Mouse (Mus musculus): ENCODE data around the gene Mapkapk2. TPM values are rescaled to one million over a fixed set of nuclear protein-coding genes. Genes with fewer than 3 reads are reported as not detected.
"Not testable (repeated sequence)": the region's sequence is repeated elsewhere in the genome, so short reads cannot be mapped to it uniquely, and the experiment has no call there.

Gene Mapkapk2
- polyA plus RNA-seq, 1 experiment from 2014 or later, result 63.1 TPM

DNA sequence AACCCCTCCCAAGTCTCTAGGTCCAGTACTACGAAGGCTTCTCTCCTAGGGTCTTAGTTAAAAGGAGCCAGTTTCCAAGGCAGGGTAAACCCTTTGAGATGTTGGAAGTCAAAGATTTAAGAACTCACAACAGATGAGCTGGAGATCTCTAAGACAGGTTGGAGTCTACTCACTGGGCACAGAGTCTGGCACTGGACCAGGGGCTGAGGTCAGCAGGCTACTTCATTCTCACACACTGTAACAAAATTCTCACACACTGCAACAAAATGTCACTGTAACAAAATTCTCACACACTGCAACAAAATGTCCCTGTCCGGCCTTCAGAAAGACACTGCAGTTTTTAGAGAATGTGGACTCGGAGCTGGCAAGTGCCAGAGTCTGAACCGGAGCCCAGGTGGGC lies 54.0 kb downstream of the Mapkapk2 start:
- Histone ChIP-seq H3K27ac (no peak overlapping the region), H3K4me3 (no peak overlapping the region), H3K9ac (no peak overlapping the region), H3K4me1 (no peaks in the 10 kb centered on the region), H3K36me3 (no peaks in the 10 kb centered on the region), H3K4me2 (replicated peaks) (no peak overlapping the region), H3K27me3 (no peaks in the 10 kb centered on the region), H3K9me3 (no peaks in the 10 kb centered on the region)
- WGBS, result 91% methylated on average over 4 of the region's 4 CpGs
- no peak for ATAC-seq (ENCODE audit: insufficient number of reproducible peaks, insufficient read depth, low FRiP score, low TSS enrichment)

DNA sequence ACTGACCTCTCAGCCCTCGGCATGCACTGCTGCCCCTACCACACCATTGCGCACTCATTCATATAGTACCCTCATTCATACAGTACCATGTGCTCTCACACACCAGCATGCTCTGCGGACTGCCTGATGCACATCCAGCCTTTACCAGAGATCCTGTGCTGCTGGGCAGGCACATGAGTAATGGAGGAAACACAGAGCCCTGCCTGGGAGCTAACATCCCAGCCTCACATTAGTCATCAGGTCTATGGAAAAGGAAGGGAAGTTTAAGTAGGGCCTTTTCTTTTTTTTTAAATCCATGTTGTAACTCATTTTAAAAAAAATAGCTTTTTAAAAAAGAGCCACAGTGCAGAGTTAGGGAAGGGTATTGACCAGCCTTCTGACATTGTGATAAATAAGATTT lies 54.9 kb downstream of the Mapkapk2 start:
- Histone ChIP-seq H3K9me3 (no peaks in the 10 kb centered on the region), H3K4me2 (replicated peaks) (no peak overlapping the region), H3K4me1 (no peaks in the 10 kb centered on the region), H3K9ac (no peak overlapping the region), H3K27ac (no peak overlapping the region), H3K27me3 (no peaks in the 10 kb centered on the region), H3K4me3 (no peak overlapping the region), H3K36me3 (no peaks in the 10 kb centered on the region)
- no peak for ATAC-seq (ENCODE audit: insufficient number of reproducible peaks, insufficient read depth, low FRiP score, low TSS enrichment)
- 79% methylated on average over 3 of the region's 3 CpGs for WGBS

DNA sequence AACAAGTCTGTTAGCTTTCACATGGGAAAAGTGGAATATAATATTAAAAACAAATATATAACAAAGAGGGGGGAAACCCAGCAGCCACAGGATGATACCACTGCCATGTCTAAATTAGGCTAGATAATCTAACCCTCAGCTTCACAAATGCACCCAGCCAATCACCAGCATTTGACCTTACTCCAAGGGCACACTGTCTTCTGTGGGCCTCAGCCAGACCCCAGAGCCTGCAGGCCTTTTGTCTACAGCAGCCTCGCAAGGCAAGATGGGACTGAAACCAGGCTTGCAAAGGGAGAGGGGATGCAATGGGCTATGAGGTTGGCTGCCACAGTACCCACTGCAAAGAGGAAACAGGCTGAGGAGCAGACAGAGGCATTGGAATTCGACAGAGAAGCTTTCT lies 55.4 kb downstream of the Mapkapk2 start:
- no peak overlapping the region for H3K9ac ChIP-seq
- H3K9me3 ChIP-seq, result no peaks in the 10 kb centered on the region
- no peak for ATAC-seq (ENCODE audit: insufficient number of reproducible peaks, insufficient read depth, low FRiP score, low TSS enrichment)
- H3K4me2 ChIP-seq (replicated peaks), result no peak overlapping the region
- no peaks in the 10 kb centered on the region for H3K4me1 ChIP-seq
- H3K27ac ChIP-seq, result no peak overlapping the region
- H3K4me3 ChIP-seq, result no peak overlapping the region
- WGBS, result 40% methylated on average over 2 of the region's 2 CpGs
- no peaks in the 10 kb centered on the region for H3K36me3 ChIP-seq
- no peaks in the 10 kb centered on the region for H3K27me3 ChIP-seq

DNA sequence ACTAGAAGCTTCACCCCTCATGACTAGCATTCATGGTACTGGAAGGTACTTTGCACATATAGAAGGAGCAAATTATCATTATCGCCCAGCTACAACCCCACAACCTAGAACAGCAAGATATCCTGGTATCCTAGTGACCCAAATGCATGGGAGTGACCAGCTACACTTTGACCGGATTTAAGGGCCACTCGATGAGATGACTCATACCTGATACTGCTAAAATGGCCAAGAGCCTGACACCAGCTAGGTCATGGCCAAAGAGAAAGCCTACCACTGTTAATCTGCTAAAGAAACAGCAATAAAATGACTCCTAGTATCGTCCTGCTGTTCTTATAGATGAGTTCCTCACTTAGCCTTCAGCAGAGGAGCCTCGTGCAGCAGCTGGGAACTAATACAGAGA lies 58.1 kb downstream of the Mapkapk2 start:
- no peak overlapping the region for H3K27ac ChIP-seq
- no peaks in the 10 kb centered on the region for H3K9me3 ChIP-seq
- ATAC-seq (ENCODE audit: insufficient number of reproducible peaks, insufficient read depth, low FRiP score, low TSS enrichment), result no peak
- H3K27me3 ChIP-seq, result no peaks in the 10 kb centered on the region
- no peak overlapping the region for H3K4me3 ChIP-seq
- H3K4me1 ChIP-seq, result no peaks in the 10 kb centered on the region
- WGBS, result 87% methylated on average over 5 of the region's 5 CpGs
- no peak overlapping the region for H3K9ac ChIP-seq
- no peaks in the 10 kb centered on the region for H3K36me3 ChIP-seq
- H3K4me2 ChIP-seq (replicated peaks), result no peak overlapping the region

DNA sequence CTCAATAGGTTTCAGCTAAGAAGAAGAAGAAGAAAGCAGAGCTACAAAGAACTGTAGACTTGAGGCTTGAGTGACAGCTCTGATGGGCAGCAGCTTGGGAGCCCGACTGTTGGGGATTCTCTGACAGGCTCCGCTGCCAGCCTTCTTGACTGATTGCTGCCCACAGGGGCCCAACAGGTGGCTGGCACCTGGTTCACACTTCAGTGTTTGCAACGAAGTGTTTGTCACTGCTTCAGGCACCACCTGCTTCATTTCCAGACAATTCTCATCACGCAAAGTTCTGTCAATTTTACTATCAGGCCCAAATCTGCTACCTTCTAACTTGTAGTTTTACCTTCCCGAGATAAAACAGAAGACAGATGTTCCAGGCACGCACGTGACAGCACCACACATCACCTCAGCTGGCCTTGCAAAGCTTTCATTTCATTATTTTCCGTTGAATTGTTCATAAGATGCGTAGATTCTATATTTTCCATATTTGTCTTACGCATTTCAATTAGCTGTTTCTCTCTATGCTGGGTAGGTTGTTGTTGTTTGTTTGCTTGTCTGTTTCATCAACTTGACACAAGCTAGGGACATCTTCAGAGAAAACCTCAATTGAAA lies 59.1 kb downstream of the Mapkapk2 start:
- Histone ChIP-seq H3K27ac (no peak overlapping the region), H3K27me3 (no peaks in the 10 kb centered on the region), H3K4me1 (no peaks in the 10 kb centered on the region), H3K4me3 (no peak overlapping the region), H3K9ac (no peak overlapping the region), H3K9me3 (no peaks in the 10 kb centered on the region), H3K4me2 (replicated peaks) (no peak overlapping the region), H3K36me3 (no peaks in the 10 kb centered on the region)
- WGBS, result 87% methylated on average over 10 of the region's 10 CpGs
- no peak for ATAC-seq (ENCODE audit: insufficient number of reproducible peaks, insufficient read depth, low FRiP score, low TSS enrichment)

DNA sequence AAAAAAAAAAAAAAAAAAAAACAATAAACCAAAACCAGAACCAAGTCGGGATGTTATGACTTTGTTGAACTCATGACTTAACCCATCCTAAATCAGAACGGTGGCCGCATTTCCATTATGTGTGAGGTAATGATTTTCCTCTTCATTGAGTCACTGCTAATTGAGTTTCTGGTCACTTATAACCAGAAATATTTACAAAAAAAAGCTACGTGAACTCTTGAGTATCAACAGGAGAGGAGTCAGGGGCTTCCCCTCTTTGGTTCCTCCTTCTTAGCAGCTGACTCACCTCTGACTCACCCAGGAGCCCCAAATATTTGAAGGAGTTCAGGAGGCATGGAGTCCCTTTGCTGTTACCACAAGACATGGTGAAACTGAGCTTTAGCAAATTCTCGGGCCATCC lies 59.6 kb downstream of the Mapkapk2 start:
- H3K27ac ChIP-seq, result no peak overlapping the region
- no peak overlapping the region for H3K4me2 ChIP-seq (replicated peaks)
- no peaks in the 10 kb centered on the region for H3K36me3 ChIP-seq
- H3K4me3 ChIP-seq, result no peak overlapping the region
- H3K27me3 ChIP-seq, result no peaks in the 10 kb centered on the region
- H3K9ac ChIP-seq, result no peak overlapping the region
- no peak for ATAC-seq (ENCODE audit: insufficient number of reproducible peaks, insufficient read depth, low FRiP score, low TSS enrichment)
- 94% methylated on average over 5 of the region's 5 CpGs for WGBS
- H3K4me1 ChIP-seq, result no peaks in the 10 kb centered on the region
- no peaks in the 10 kb centered on the region for H3K9me3 ChIP-seq

DNA sequence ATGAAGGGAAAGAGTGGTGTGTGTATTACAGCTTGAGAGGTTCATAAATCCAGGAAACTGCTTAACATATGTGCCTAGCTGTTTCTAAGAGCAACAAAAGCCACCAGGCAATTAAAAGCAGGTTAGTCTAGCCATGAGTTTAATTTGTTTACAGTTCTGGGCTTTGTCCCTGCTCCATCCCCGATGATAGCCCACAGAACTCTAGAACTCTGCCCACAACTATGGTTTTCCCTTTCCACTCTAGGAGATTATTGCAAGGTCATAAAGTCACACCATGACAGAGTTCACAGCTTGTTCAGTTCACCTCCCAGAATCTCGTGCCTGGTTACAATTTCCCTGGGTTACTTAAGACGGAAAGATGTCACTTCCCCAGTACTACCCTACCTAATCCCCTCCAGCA lies 66.4 kb downstream of the Mapkapk2 start:
- no peak for ATAC-seq (ENCODE audit: insufficient number of reproducible peaks, insufficient read depth, low FRiP score, low TSS enrichment)
- 15% methylated on average over 3 of the region's 3 CpGs for WGBS

DNA sequence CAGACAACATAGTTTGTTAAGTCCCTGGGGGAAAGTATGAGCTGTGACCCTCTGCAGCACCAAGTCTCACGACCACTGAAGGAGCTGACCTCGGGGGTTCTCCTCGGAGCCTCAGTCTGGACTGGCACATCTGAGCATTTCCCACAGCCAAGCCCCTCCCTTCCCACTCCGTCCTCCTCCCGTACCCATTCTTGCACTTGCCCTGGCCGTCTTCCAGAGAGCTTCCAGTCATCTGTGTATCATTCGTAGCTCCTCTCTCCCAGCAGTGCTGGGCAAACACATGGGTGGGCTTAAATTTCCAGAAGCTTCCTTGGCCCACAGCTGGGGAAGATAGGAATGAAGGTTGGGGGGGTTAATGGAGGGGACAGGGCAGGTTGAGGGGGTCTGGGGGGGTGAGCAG lies 67.4 kb downstream of the Mapkapk2 start:
- ATAC-seq (ENCODE audit: insufficient number of reproducible peaks, insufficient read depth, low FRiP score, low TSS enrichment), result no peak
- H3K9me3 ChIP-seq, result no peaks in the 10 kb centered on the region
- H3K4me3 ChIP-seq, result no peak overlapping the region
- no peak overlapping the region for H3K27ac ChIP-seq
- H3K4me1 ChIP-seq, result no peaks in the 10 kb centered on the region
- H3K4me2 ChIP-seq (replicated peaks), result no peak overlapping the region
- no peaks in the 10 kb centered on the region for H3K27me3 ChIP-seq
- H3K9ac ChIP-seq, result no peak overlapping the region
- WGBS, result 51% methylated on average over 7 of the region's 7 CpGs
- no peaks in the 10 kb centered on the region for H3K36me3 ChIP-seq

More for the DNA sequence above, 66.4 kb downstream of the Mapkapk2 start:
- no peaks in the 10 kb centered on the region for H3K4me1 ChIP-seq
- no peak overlapping the region for H3K4me2 ChIP-seq (replicated peaks)
- no peaks in the 10 kb centered on the region for H3K9me3 ChIP-seq
- no peaks in the 10 kb centered on the region for H3K27me3 ChIP-seq
- no peak overlapping the region for H3K27ac ChIP-seq
- no peaks in the 10 kb centered on the region for H3K36me3 ChIP-seq
- H3K4me3 ChIP-seq, result no peak overlapping the region
- no peak overlapping the region for H3K9ac ChIP-seq

DNA sequence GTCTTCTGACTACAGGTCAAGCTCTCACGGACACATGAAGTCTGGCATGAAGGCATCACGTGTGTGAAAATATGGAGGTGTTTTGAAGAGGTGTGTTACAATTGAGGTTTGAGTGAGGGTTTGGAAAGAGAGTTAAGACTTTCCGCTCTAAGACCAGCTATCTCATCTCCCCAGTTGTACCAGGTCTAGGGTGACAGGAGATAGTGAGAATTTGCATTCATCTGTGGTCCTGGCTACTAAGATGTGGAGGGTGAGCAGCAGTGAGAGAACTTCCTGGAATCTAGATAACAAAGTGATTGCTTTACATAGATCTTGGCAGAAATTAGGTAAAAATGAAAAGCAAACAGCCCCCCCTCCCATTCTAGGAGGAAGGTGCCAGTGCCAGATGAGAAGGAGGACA lies 68.4 kb downstream of the Mapkapk2 start:
- 87% methylated on average over 3 of the region's 3 CpGs for WGBS

DNA sequence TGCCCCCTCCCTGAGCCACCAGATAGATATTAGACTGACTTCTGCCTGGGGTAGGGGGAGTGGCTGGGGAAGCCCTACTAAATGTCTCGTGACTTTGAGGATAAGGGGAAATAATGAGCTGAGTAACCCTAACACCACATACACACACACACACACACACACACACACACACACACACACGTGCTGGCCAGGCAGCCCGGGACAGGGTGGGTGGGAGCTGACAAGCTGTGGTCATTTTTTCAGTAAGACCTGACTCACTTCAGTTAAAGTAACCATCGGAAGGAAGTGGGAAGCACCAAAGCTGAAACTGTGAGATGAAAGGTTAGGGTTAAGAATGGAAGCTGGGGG lies 71.8 kb downstream of the Mapkapk2 start:
- Histone ChIP-seq H3K4me2 (replicated peaks) (no peak overlapping the region), H3K4me3 (no peak overlapping the region), H3K9ac (no peak overlapping the region), H3K27me3 (no peaks in the 10 kb centered on the region), H3K9me3 (no peaks in the 10 kb centered on the region), H3K27ac (no peak overlapping the region), H3K4me1 (no peaks in the 10 kb centered on the region), H3K36me3 (no peaks in the 10 kb centered on the region)
- WGBS, result 70% methylated on average over 4 of the region's 4 CpGs
- no peak for ATAC-seq (ENCODE audit: insufficient number of reproducible peaks, insufficient read depth, low FRiP score, low TSS enrichment)

More for the DNA sequence above, 68.4 kb downstream of the Mapkapk2 start:
- Histone ChIP-seq H3K4me3 (no peak overlapping the region), H3K4me2 (replicated peaks) (no peak overlapping the region), H3K9ac (no peak overlapping the region), H3K27me3 (no peaks in the 10 kb centered on the region), H3K9me3 (no peaks in the 10 kb centered on the region), H3K36me3 (no peaks in the 10 kb centered on the region), H3K27ac (no peak overlapping the region), H3K4me1 (no peaks in the 10 kb centered on the region)
- ATAC-seq (ENCODE audit: insufficient number of reproducible peaks, insufficient read depth, low FRiP score, low TSS enrichment), result no peak

DNA sequence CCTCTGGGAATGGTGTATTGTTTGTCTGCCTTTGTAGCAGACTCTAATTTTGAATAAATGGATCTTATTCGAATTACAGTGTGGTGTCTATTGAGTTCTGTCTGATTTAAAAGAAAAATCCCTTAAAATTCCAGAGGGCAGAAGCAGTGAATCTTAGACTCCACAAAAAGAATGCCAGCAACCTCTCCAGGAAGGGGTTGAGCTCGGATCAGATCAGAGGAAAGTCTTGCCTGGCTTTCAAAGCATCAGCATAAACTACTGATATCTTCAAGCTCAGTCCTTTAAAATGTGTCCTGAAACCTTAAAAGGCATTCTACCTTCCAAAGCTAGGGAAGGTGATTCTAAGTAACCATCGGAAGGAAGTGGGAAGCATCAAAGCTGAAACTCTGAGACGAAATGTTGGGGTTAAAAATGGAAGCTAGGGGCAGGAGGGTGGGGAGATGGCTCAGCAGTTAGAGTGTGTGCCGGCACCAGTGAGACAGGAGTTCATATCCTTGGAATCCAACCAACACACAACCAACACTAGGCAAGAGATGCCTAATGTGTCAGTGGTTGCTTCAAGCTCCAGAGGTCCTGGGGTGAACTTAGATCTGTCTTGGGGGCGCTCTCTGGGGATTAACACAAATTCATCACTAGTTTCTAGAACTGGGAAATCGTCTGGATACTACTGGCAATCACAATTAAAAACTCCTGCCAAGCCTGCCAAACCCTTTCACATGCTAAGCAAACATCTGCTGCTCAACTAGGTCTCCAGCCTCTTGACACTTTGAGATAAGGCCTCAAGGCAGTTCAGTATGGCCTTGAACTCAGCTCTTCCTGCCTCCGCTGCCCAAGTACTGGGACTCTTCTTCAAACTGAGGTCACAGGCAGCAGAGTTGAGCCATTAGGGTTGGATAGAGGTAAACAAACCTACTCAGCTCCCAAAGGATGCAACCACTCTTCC lies 72.5 kb downstream of the Mapkapk2 start:
- no peaks in the 10 kb centered on the region for H3K27me3 ChIP-seq
- no peak overlapping the region for H3K9ac ChIP-seq
- ATAC-seq (ENCODE audit: insufficient number of reproducible peaks, insufficient read depth, low FRiP score, low TSS enrichment), result no peak
- no peak overlapping the region for H3K27ac ChIP-seq
- H3K4me2 ChIP-seq (replicated peaks), result no peak overlapping the region
- H3K4me3 ChIP-seq, result no peak overlapping the region
- H3K4me1 ChIP-seq, result no peaks in the 10 kb centered on the region
- no peaks in the 10 kb centered on the region for H3K36me3 ChIP-seq
- 80% methylated on average over 8 of the region's 8 CpGs for WGBS
- no peaks in the 10 kb centered on the region for H3K9me3 ChIP-seq

DNA sequence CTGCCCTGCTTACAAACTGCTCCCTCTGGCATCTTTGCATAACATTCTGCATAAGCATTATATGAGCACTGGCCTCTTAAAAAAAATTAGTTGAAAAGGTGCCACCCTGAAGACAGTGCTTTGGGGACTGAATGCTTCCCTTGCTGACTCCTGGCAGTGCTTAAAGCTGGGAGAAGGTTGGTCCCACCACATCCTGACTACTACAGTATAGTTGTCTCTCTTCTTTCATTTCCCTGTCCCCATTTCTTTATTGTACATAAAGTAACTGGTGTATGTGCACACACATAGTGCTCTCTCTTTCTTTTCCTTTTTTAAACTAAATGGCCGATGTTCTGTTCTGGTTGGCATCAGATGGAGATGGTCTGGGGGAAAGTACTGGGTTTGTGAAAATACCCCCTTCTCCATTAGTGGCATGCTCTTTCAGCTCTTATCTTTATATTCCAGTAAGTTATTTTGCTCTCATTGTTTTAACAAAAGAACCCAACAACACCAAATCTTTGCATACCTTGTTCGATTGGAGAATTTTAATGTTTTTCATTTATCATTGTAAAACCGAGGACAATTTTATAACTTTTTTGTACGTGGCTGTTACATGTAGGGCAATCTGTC lies 74.3 kb downstream of the Mapkapk2 start:
- WGBS, result 84% methylated on average over 4 of the region's 4 CpGs
- not testable (repeated sequence) for H3K4me1 ChIP-seq; H3K9me3 ChIP-seq; H3K4me3 ChIP-seq; ATAC-seq (ENCODE audit: insufficient number of reproducible peaks, insufficient read depth, low FRiP score, low TSS enrichment); H3K4me2 ChIP-seq (replicated peaks); H3K27ac ChIP-seq; H3K27me3 ChIP-seq; H3K36me3 ChIP-seq; H3K9ac ChIP-seq

Measured in embryonic facial prominence, embryonic 12.5 days (tissue).